Mouse (Mus musculus): ENCODE results near the gene Cd72. TPM values are rescaled to one million over a fixed set of nuclear protein-coding genes. Genes with fewer than 3 reads are reported as not detected.

Gene Cd72
- polyA plus RNA-seq, 1 experiment from 2014 or later: 4.3 TPM

- H3K4me1 ChIP-seq: peaks cover 16% of the 10 kb centered on the region; the same call in 1 of the 2 replicates
- no peaks in the 10 kb centered on the region for H3K9me3 ChIP-seq
- no peak overlapping the region for H3K4me3 ChIP-seq
- H3K4me2 ChIP-seq (replicated peaks): no peak overlapping the region
- peaks cover 59% of the 10 kb centered on the region for H3K36me3 ChIP-seq
- H3K27ac ChIP-seq (replicated peaks): no peak overlapping the region
- H3K9ac ChIP-seq (replicated peaks): no peak overlapping the region
- 86% methylated on average over 9 of the region's 9 CpGs for WGBS
- ATAC-seq (replicated peaks): no peak
- H3K27me3 ChIP-seq: peaks cover 13% of the 10 kb centered on the region; the same call in 1 of the 2 replicates
These were observed 30.4 kb downstream of the Cd72 start for GRCm38 (mm10) chr4:43424072-43424471.

GRCm38 (mm10) chr4:43423267-43423934 is 31.0 kb downstream of the Cd72 start:
- Histone ChIP-seq H3K4me1 (peaks cover 9% of the 10 kb centered on the region; the same call in 1 of the 2 replicates), H3K36me3 (peaks cover 59% of the 10 kb centered on the region), H3K27me3 (peaks cover 13% of the 10 kb centered on the region; the same call in 1 of the 2 replicates), H3K4me3 (no peak overlapping the region), H3K27ac (replicated peaks) (no peak overlapping the region), H3K4me2 (replicated peaks) (no peak overlapping the region), H3K9ac (replicated peaks) (no peak overlapping the region), H3K9me3 (no peaks in the 10 kb centered on the region)
- WGBS: 90% methylated on average over 20 of the region's 20 CpGs
- no peak for ATAC-seq (replicated peaks)

GRCm38 (mm10) chr4:43421632-43422240 is 32.7 kb downstream of the Cd72 start:
- H3K27ac ChIP-seq (replicated peaks): no peak overlapping the region
- no peaks in the 10 kb centered on the region for H3K9me3 ChIP-seq
- no peaks in the 10 kb centered on the region for H3K4me1 ChIP-seq
- H3K9ac ChIP-seq (replicated peaks): no peak overlapping the region
- no peak for ATAC-seq (replicated peaks)
- H3K36me3 ChIP-seq: peaks cover 65% of the 10 kb centered on the region
- peaks cover 13% of the 10 kb centered on the region; the same call in 1 of the 2 replicates for H3K27me3 ChIP-seq
- H3K4me3 ChIP-seq: no peak overlapping the region
- no peak overlapping the region for H3K4me2 ChIP-seq (replicated peaks)
- WGBS: 80% methylated on average over 28 of the region's 28 CpGs

- Histone ChIP-seq H3K4me3 (no peak overlapping the region), H3K4me2 (replicated peaks) (no peak overlapping the region), H3K4me1 (no peaks in the 10 kb centered on the region), H3K27ac (replicated peaks) (no peak overlapping the region), H3K36me3 (peaks cover 65% of the 10 kb centered on the region), H3K9ac (replicated peaks) (no peak overlapping the region), H3K9me3 (no peaks in the 10 kb centered on the region), H3K27me3 (0 out of 2 replicates have a peak, but pooled peaks cover 6% of the 10 kb centered on the region)
- ATAC-seq (replicated peaks): peak; percentile 30
- WGBS: 6% methylated on average over 6 of the region's 6 CpGs
These were observed 34.1 kb downstream of the Cd72 start for GRCm38 (mm10) chr4:43420305-43420704.

- 78% methylated on average over 9 of the region's 9 CpGs for WGBS
- ATAC-seq (replicated peaks): no peak
These were observed 34.6 kb downstream of the Cd72 start for GRCm38 (mm10) chr4:43419801-43420281.

GRCm38 (mm10) chr4:43418973-43419656 is 35.3 kb downstream of the Cd72 start:
- no peak overlapping the region for H3K4me2 ChIP-seq (replicated peaks)
- no peaks in the 10 kb centered on the region for H3K4me1 ChIP-seq
- peaks cover 61% of the 10 kb centered on the region for H3K36me3 ChIP-seq
- no peak for ATAC-seq (replicated peaks)
- H3K9ac ChIP-seq (replicated peaks): no peak overlapping the region
- H3K27ac ChIP-seq (replicated peaks): no peak overlapping the region
- no peaks in the 10 kb centered on the region for H3K9me3 ChIP-seq
- 74% methylated on average over 15 of the region's 15 CpGs for WGBS
- H3K4me3 ChIP-seq: no peak overlapping the region
- 0 out of 2 replicates have a peak, but pooled peaks cover 6% of the 10 kb centered on the region for H3K27me3 ChIP-seq

More at GRCm38 (mm10) chr4:43419801-43420281, 34.6 kb downstream of the Cd72 start:
- H3K27ac ChIP-seq (replicated peaks): no peak overlapping the region
- H3K9me3 ChIP-seq: no peaks in the 10 kb centered on the region
- H3K4me1 ChIP-seq: no peaks in the 10 kb centered on the region
- H3K4me2 ChIP-seq (replicated peaks): no peak overlapping the region
- peaks cover 65% of the 10 kb centered on the region for H3K36me3 ChIP-seq
- no peak overlapping the region for H3K9ac ChIP-seq (replicated peaks)
- no peak overlapping the region for H3K4me3 ChIP-seq
- 0 out of 2 replicates have a peak, but pooled peaks cover 6% of the 10 kb centered on the region for H3K27me3 ChIP-seq

- ATAC-seq (replicated peaks): no peak
- Histone ChIP-seq H3K9me3 (no peaks in the 10 kb centered on the region), H3K4me2 (replicated peaks) (no peak overlapping the region), H3K4me1 (no peaks in the 10 kb centered on the region), H3K27me3 (0 out of 2 replicates have a peak, but pooled peaks cover 2% of the 10 kb centered on the region), H3K9ac (replicated peaks) (no peak overlapping the region), H3K27ac (replicated peaks) (no peak overlapping the region), H3K4me3 (no peak overlapping the region), H3K36me3 (peaks cover 55% of the 10 kb centered on the region)
- WGBS: 85% methylated on average over 4 of the region's 4 CpGs
These were observed 36.0 kb downstream of the Cd72 start for GRCm38 (mm10) chr4:43418450-43418849.

- H3K4me1 ChIP-seq: 0 out of 2 replicates have a peak, but pooled peaks cover 3% of the 10 kb centered on the region
- no peaks in the 10 kb centered on the region for H3K27me3 ChIP-seq
- peaks cover 45% of the 10 kb centered on the region for H3K36me3 ChIP-seq
- no peak overlapping the region for H3K4me3 ChIP-seq
- 86% methylated on average over 16 of the region's 16 CpGs for WGBS
- H3K4me2 ChIP-seq (replicated peaks): no peak overlapping the region
- H3K9me3 ChIP-seq: no peaks in the 10 kb centered on the region
- ATAC-seq (replicated peaks): no peak
- no peak overlapping the region for H3K9ac ChIP-seq (replicated peaks)
- H3K27ac ChIP-seq (replicated peaks): no peak overlapping the region
These were observed 37.0 kb downstream of the Cd72 start for GRCm38 (mm10) chr4:43417269-43418062.

GRCm38 (mm10) chr4:43416071-43416490 is 38.3 kb downstream of the Cd72 start:
- Histone ChIP-seq H3K27me3 (no peaks in the 10 kb centered on the region), H3K4me1 (0 out of 2 replicates have a peak, but pooled peaks cover 7% of the 10 kb centered on the region), H3K4me3 (no peak overlapping the region), H3K36me3 (peaks cover 32% of the 10 kb centered on the region), H3K9me3 (no peaks in the 10 kb centered on the region), H3K4me2 (replicated peaks) (no peak overlapping the region), H3K9ac (replicated peaks) (no peak overlapping the region), H3K27ac (replicated peaks) (no peak overlapping the region)
- no peak for ATAC-seq (replicated peaks)
- WGBS: 95% methylated on average over 22 of the region's 22 CpGs

- Histone ChIP-seq H3K27me3 (no peaks in the 10 kb centered on the region), H3K4me2 (replicated peaks) (no peak overlapping the region), H3K4me1 (0 out of 2 replicates have a peak, but pooled peaks cover 7% of the 10 kb centered on the region), H3K4me3 (no peak overlapping the region), H3K9ac (replicated peaks) (no peak overlapping the region), H3K9me3 (no peaks in the 10 kb centered on the region), H3K27ac (replicated peaks) (no peak overlapping the region), H3K36me3 (peaks cover 32% of the 10 kb centered on the region)
- no peak for ATAC-seq (replicated peaks)
- 92% methylated on average over 29 of the region's 29 CpGs for WGBS
These were observed 39.0 kb downstream of the Cd72 start for GRCm38 (mm10) chr4:43415221-43416070.

- no peak overlapping the region for H3K9ac ChIP-seq (replicated peaks)
- H3K4me2 ChIP-seq (replicated peaks): no peak overlapping the region
- H3K4me3 ChIP-seq: no peak overlapping the region
- H3K4me1 ChIP-seq: peaks cover 13% of the 10 kb centered on the region
- H3K9me3 ChIP-seq: no peaks in the 10 kb centered on the region
- no peaks in the 10 kb centered on the region for H3K27me3 ChIP-seq
- H3K27ac ChIP-seq (replicated peaks): no peak overlapping the region
- WGBS: 91% methylated on average over 14 of the region's 14 CpGs
- ATAC-seq (replicated peaks): no peak
- H3K36me3 ChIP-seq: peaks cover 32% of the 10 kb centered on the region
These were observed 39.7 kb downstream of the Cd72 start for GRCm38 (mm10) chr4:43414761-43415160.
